Mouse (Mus musculus) spleen, postnatal 14 days (tissue): ENCODE data around the gene Hps5.
"Not testable (repeated sequence)": the region's sequence is repeated elsewhere in the genome, so short reads cannot be mapped to it uniquely, and the experiment has no call there.

Experiments
- DNase-seq, 2 experiments: peaks; one replicate each; pipeline ENCODE4 v3.0.0; 2021 to 2022; ENCODE audit warnings: low spot score in 2 of 2

The Hps5 gene

GRCm38 (mm10) chr7:46795287-46796205 is at the start of gene Hps5, which contains the start of gene Gtf2h1:
Gene Hps5, minus strand, starts transcription at chr7:46796064.
Gene Gtf2h1, plus strand, starts transcription at chr7:46796103.
- peak; percentile 95 to 98 for DNase-seq

DNA sequence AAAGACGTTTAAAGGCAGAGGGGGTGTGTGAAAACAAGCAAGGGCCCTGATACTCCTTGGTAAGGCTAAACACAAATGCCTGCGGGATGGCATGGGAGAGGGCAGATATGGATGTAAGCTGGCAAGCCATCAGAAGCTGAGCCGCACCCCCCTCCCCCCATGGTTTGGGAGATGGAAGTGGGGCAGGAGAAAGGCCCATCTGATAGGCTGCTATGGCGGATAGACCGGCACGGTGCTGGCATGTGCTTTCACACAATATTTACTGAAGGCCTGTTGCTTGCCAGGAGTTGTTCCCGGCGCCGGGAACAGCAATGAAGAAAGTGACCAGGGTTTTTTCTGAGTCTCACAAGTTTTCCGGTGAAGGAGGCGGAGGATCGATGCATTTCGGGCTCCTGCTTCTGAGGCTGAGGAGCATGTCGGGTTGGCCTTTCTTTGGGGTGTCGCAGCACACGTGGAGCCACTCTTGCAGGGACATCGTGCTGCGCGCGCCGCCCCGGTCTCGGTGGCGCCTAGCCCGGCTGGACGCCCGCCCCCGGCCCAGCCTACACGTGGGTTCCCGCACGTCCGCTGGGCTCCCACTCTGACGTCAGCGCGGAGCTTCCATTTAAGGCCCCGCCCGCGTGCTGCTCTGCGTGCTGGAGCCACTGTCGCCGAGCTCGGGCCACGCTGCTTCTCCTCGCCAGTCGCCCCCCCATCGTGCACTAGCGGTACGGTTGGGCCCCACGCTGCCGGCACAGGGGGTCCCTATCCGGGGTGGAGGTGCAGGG is 49.5 kb upstream of the Hps5 start:
- DNase-seq = peak; percentile 75 to 81

- DNase-seq = no peak
Measured at GRCm38 (mm10) chr7:46843576-46843975, 47.7 kb upstream of the Hps5 start.

DNA sequence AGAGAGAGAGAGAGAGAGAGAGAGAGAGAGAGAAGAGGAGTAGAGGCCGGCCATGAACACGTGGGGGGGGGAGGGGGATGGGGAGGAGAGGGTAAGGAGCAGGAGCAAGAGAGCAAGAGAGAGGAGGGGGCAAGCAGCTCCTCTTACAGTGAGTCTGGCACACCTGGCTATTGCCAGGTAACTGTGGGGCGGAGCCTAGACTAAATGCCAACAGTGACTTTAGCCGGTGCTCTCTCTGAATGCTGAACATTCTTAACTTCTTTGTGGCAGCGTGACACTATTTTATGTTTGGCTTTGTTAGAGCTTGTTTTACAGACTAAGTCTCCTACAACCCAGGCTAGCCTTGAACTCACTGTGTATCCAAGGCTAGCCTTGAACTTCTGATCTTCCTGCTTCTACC is 46.4 kb upstream of the Hps5 start:
- no peak for DNase-seq

DNA sequence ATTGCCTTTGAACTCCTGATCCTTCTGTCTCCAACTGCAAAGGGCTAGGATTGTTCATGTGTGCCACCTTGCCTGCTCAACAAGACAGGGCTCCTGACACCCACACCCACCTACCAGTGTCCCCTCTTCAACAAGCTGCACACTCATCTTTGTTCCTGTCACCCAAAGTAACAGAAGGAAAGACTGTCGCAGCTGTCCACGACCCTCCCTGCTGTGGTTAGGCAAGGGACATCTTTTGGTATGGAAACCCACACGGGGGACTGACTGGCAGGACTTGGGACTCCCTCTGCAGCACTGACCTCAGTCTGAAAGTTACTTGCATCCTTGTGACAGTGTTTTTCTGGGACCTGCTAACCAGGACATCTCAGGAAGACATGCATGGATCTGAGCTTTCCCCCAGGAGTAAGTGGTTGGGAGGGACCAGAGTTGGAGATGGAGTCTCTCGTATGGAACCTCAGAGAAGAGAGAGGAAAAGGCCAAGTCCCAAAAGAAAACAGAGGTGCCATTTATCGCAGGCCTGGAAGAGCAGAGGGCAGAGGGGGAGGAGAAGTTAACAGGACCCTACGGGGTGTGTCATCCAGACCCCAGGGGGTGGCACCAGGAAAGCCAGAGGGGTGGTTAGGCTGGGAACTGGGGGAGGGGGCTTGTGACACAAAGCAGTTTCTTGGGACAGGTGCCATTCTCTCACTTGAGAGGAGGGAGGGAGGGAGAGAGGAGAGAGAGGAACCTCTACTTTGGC is 45.1 kb upstream of the Hps5 start, which contains the start of gene Ldha:
Gene Ldha, plus strand, starts transcription at position 689 of the 739 bp plus-strand sequence.
- no peak for DNase-seq

DNA sequence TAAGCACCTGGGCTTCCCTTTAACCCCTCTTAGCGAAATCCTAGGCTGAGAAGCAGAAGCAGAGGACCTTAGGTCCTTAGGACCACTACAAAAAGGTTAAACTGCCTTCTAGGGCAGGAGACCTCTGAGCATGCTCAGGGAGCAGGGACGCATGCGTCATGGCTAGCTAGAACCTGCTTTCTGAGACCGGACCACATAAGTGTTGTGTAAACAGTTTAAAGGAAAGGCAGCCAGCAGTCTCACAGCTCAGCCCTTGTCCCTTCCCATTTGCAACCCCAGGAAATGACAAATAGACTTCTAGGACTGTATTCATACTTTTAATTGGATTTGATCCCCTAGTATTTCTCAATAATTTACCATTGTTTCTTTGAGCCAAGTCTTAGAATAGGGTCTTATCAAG is 44.5 kb upstream of the Hps5 start:
- no peak for DNase-seq

DNA sequence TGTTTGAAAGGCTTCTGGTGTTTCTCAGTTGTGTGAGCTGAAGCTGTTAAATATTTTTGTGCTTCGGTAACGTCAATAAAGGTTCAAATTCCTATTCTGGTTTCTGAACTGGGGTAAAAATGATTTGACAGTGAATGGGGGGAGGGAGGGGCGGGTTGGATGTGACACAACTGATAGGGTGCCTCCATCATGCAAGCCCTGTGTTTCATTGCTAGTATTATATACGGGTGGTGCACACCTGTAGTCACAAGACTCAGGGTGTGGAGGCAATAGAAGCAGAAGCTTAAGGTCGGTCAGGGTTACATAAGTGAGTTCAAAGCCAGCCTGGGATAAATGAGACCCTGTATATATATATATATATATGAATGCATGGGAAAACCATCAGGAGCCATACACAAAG is 44.0 kb upstream of the Hps5 start:
- no peak for DNase-seq

DNA sequence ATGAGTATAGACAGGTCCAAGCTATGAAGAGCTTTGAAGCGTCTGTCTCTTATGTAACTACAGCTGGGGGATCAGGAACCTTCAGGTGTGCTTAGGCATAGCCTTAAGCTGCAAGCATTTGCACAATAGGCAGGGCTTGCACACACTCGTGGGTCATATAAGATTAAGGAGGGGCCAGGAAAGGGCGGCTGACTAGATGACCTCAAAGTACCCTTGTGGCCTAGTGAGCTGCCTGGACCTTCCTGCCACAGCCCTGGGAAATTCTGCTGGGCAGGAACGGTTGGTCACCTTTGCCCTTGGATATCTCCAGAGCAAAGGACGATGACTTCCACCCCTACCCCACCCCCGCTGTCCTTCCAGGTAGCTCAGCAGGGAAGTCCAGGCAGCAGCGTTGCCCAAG is 43.6 kb upstream of the Hps5 start:
- no peak for DNase-seq

GRCm38 (mm10) chr7:46838891-46839302 is 43.0 kb upstream of the Hps5 start:
- DNase-seq = no peak

GRCm38 (mm10) chr7:46838104-46838671 is 42.3 kb upstream of the Hps5 start:
- no peak for DNase-seq

- no peak for DNase-seq
Measured at GRCm38 (mm10) chr7:46837073-46837472, 41.2 kb upstream of the Hps5 start.

DNA sequence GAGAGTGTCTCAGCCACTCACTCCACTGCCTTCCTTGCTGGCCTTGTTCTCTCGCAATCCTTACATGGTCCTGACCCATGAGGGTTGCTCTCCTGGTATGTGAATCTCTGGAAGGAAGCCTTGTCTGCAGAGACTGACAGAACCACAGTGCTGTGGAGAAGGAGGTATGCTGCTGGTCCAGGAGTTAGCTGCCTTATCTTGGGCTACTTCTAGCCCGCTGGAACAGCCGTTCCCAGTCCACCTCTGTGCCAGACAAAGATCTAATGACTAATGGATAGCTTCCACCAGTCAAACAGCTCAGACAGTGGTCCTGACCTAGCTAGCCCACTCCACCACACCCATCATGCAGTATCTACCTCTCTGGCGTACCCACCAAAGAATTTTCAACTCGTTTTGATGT is 40.5 kb upstream of the Hps5 start:
- DNase-seq = no peak

DNA sequence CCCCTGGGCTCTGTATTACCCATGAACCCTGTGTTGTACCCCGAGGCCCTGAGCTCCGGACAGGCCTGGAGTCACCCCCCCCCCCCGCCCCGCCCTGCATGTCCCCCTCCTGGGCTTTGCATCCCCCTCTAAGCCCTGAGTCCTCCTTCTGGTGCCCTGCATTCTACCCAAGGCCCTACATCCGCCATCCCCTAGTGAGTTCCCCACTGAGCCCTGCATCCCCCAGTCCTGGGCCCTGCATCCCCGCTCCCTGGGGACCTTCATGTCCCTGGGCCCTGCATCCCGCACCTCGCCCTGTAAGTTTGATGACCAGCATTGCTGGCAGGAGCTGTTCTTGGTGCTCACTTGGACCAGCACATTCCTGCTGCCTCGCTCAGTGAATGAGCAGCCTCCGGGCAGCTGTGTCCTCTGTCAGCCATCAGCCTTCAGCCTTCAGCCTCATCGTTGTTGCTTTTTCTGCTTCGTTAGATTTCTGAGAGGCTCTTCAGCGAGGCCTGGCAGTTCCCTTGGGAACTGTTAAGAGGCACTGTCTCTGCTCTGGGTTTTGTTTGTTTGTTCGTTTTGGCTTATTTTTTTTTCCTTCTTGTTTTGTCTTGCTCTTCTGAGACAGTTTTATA is 39.2 kb upstream of the Hps5 start:
- no peak for DNase-seq

DNA sequence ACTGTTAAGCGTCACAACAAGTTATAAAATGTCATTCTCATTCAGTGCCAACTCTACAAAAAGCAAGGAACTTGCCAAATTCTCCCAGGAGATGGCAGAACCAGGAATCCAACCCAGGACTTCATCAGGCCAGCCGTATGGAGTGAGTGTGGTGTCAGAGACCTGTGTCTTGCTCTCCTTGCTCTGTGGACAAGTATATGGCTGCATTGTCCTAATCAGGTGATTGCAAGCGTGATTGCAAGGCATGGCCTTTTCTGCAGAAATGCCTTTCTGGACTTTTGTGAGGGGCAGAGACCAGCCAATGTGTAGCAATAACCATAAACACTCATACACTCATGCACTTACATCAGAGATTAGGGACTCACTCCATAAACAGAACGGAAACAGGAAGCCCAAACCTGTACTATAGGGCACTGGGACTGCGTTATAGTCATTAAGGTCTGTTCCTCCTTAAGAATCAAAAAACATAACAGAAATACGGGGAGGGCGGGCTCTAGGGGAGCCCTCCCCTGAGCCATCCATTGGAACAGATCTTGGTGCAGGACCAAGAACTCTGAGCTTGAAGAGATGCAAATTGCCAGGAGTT is 37.9 kb upstream of the Hps5 start:
- no peak for DNase-seq

DNA sequence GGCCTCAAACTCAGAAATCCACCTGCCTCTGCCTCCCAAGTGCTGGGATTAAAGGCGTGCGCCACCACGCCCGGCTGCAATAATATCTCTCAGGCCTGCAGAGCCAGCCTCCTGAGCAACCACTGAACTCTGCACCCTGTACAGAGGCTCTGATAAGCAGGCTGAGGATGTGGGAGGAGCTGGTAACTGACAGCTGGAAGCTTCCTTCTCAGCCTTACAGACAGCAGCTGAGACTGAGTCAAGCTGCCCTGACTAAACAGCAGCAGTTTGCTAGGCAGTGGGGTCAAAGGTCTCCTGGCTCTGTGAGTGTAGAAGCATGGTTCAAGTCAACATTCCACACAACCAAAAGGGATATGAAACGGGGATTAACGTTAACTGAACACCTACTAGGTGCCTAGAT is 37.4 kb upstream of the Hps5 start:
- peak in 1 of 2 experiments; percentile 16 for DNase-seq

DNA sequence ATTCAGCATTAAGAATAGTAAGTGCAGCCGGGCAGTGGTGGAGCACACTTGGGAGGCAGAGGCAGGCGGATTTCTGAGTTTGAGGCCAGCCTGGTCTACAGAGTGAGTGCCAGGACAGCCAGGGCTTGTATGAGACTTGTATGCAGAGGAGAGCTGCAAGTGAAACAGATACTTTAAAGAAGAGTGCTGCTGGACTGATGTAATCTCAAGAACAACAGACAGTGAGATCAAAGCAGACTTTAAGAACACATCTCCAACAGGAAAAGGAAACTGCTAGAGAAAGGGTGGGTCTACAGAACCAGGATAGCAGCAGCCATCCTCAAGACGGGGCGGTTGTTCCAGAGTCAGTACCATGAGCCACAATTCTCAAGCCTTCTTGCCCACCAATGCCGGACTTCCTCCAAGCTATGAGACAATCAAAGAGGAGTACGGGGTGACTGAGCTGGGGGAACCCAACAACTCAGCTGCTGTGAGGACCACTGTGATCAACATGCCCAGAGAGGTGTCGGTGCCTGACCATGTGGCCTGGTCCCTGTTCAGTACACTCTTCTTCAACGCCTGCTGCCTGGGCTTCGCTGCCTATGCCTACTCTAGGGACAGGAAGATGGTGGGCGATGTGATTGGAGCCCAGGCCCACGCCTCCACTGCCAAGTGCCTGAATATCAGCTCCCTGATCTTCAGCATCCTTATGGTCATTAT is 36.4 kb upstream of the Hps5 start:
- not testable (repeated sequence) for DNase-seq

DNA sequence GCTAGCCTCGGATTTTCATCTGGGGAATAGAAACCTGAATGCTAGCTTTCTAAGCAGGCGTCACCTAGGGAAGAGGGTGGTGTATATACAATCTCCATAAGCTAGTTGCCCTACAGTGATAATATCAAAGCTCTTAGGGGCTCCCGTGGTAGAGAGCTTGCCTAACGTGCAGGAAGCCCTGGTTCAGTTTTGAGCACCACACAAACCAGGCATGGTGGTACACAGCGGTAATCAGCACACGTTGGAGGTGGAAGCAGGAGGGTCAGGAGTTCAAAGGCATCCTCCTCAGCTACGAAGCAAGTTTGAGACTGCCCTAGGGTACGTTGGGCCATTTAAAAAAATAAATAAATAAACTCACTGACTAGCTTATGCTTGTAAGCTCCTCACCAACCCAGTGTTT is 35.8 kb upstream of the Hps5 start:
- DNase-seq = no peak

DNA sequence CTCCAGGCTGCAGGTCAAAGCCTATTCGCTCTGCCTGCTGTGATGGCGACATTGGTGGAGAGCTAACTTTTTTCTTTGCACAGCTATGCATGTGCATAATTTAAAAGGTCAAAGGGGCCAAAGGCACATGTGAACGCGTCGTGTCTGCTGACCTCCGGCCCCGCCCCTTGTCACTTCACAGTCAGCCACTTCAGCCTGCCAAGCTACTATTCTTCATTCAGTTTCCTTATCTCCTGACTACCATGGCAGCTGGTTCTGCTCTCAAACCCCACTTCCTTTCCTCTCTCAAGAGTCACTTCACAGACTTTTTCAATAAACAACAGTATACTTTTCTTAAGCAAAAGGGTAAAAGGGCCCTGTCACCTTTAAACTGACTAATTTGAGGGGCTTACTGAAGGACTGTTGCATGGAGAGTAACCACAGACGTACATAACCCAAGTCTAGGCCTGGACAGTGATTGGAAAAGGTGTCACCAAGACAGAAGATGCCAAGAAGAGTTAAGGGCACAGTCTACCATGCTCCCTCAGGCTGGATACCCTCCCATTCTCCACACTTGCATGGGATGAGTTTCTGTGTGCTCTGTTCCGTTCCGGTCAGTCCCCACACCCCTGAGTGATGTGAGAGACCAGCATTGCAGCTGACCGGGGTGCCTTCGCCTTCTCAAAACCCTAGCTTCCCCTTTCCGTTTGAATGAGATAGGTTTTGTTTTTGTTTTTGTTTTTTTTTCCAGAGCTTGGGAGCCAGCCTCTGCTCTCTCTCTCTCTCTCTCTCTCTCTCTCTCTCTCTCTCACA is 35.1 kb upstream of the Hps5 start:
- no peak for DNase-seq

DNA sequence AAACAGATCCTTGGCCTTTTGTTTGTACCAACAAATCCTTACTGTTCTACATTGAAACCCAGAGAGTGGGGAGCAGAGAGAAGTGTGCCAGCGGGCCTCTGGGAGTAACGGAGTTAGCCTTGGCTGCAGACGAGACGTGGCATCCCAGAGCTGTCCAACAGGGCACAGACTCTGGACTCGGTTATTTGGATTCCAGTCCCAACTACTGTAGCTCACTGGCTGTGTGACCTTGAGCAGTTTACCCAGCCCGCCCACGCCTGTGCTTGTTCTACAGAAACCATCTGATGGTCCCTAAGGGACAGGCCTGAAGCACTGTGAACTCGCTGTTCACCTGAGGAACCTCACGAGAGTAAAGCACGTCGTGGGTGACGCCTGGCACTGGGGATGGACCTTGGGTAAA is 34.0 kb upstream of the Hps5 start:
- no peak for DNase-seq
